Mouse (Mus musculus): ENCODE data around the gene Emc10.
A peak's percentile ranks its signal among the peaks of the same experiment; 100 is the strongest.

DNA sequence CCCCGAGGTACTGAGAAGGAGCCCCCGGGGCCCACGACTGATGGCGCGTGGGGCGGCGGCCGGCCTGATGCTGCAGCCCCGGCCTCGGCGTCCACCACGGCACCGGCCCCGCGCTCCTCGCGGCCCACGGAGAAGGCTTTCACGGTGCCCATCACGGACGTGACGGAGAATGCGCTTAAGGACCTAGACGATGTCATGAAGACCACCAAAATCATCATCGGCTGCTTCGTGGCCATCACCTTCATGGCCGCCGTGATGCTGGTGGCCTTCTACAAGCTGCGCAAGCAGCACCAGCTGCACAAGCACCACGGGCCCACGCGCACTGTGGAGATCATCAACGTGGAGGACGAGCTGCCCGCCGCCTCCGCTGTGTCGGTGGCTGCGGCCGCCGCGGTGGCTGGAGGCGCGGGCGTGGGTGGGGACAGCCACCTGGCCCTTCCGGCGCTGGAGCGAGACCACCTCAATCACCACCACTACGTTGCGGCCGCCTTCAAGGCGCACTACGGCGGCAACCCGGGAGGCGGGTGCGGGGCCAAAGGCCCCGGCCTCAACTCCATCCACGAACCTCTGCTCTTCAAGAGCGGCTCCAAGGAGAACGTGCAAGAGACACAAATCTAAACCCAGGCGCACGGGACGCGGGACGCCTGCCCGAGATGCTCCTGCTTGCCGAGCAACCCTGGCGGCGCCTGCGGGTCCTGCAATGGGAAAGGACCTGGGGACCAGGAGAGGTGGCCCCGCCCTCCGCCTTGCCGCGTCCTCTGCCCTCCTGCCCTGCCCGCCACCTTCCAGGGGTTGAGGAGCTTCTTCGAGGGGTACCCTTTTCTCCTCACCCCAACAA is 33.9 kb downstream of the Emc10 start:
- no peak for TF ChIP-seq POLR2A (IDR thresholded peaks at IDR 0.05; ENCODE audit: low read depth, low read length)
- peak; percentile 29; the same call in 1 of the 2 replicates for TF ChIP-seq CTCF (conservative IDR thresholded peaks at IDR 0.05; ENCODE audit: insufficient read depth, insufficient read length, low read depth, low read length)
